Mouse (Mus musculus) kidney, postnatal 0 days (tissue): ENCODE results near the gene Plekhb1. TPM values are rescaled to one million over a fixed set of nuclear protein-coding genes. Genes with fewer than 3 reads are reported as not detected.

ENCODE experiments used
- ATAC-seq: fragments of 200-750 bp; cut with Nextera tagmentation; replicated peaks from 2 replicates; pipeline ENCODE4 v1.8.0; 2017; ENCODE audit warnings: low read depth, moderate number of reproducible peaks, moderate TSS enrichment, moderate library complexity; ENCODE audit not compliant: low FRiP score
- DNase-seq: peaks from one replicate; pipeline ENCODE4 v3.0.0-alpha.2; 2016; ENCODE audit warnings: low spot score
- H3K27ac ChIP-seq: fragments of 300-500 bp; sonication (generic); 2 replicates; pipeline ENCODE4 v1.5.1; 2014; ENCODE audit warnings: mild to moderate bottlenecking
- H3K27me3 ChIP-seq: fragments of 300-500 bp; sonication (generic); 2 replicates; pipeline ENCODE4 v1.6.1; 2014; ENCODE audit warnings: low read length, mixed read lengths; ENCODE audit not compliant: insufficient read depth
- H3K36me3 ChIP-seq: fragments of 300-500 bp; sonication (generic); 2 replicates; pipeline ENCODE4 v1.6.1; 2014; ENCODE audit warnings: low read length, mixed read lengths; ENCODE audit not compliant: insufficient read depth
- H3K4me1 ChIP-seq: fragments of 300-500 bp; sonication (generic); replicated peaks from 2 replicates; pipeline ENCODE4 v1.6.1; 2014; ENCODE audit warnings: antibody characterized with exemption, low read length, mixed read lengths; ENCODE audit not compliant: insufficient read depth
- H3K4me2 ChIP-seq: fragments of 300-500 bp; sonication (generic); 2 replicates; pipeline ENCODE4 v1.6.1; 2014; ENCODE audit warnings: mild to moderate bottlenecking, low read length, moderate library complexity, mixed read lengths
- H3K4me3 ChIP-seq: fragments of 300-500 bp; sonication (generic); replicated peaks from 2 replicates; pipeline ENCODE4 v1.5.1; 2014; ENCODE audit warnings: low read depth, low read length
- H3K9ac ChIP-seq: fragments of 300-500 bp; sonication (generic); 2 replicates; pipeline ENCODE4 v1.6.1; 2014; ENCODE audit warnings: low read depth, low read length
- H3K9me3 ChIP-seq: fragments of 300-500 bp; sonication (generic); replicated peaks from 2 replicates; pipeline ENCODE4 v1.6.1; 2016; ENCODE audit warnings: low read length, inconsistent platforms, mixed read lengths
- CTCF ChIP-seq: IDR thresholded peaks from 2 replicates; pipeline ENCODE4 v1.5.1; 2016; ENCODE audit warnings: antibody characterized with exemption, low read depth, mild to moderate bottlenecking, moderate library complexity
- WGBS: fragments of 180-500 bp; shearing (Covaris S2); extraction: QIAGEN DNeasy Blood & Tissue Kit; methylation state at CpG from one replicate; pipeline ENCODE4 v1.1.7; 2014; 5-methylcytosine and 5-hydroxymethylcytosine counted together
- polyA plus RNA-seq: library from polyadenylated mRNA; unstranded; fragments of >200 nt; fragmentation: Nextera tagmentation; extraction: Ambion mirVana; gene quantifications from 2 replicates; pipeline ENCODE4 v1.2.1, GENCODE M21; 2015

Gene Plekhb1
- polyA plus RNA-seq, 1 experiment from 2014 or later: 4.6 TPM

DNA sequence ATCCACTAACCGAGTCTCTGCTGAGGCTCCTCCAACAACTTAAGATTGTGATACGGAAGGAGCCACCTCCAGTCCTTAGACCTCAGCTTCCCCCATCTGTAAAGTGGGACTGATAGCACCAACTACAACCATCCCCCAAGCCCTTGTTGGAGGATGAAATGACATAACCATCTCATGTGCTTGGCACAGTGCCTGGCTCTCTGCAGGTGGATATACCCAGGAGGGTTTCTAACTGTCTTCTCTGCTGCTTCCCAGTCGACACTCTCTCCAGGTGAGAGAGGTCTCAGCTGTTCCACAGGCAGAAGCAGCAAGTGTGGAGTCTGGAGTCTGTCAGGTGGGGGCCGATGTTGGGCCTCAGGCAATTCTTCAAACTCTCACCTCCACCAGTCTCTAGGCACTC is 11.2 kb downstream of the Plekhb1 start:
- no peak; the same call in 1 of the 2 replicates for ATAC-seq
- Histone ChIP-seq H3K4me2 (no peak overlapping the region), H3K27me3 (no peaks in the 10 kb centered on the region), H3K4me3 (no peak overlapping the region), H3K9ac (no peak overlapping the region), H3K4me1 (0 out of 2 replicates have a peak, but pooled peaks cover 3% of the 10 kb centered on the region), H3K27ac (no peak overlapping the region), H3K36me3 (no peaks in the 10 kb centered on the region), H3K9me3 (no peaks in the 10 kb centered on the region)
- 60% methylated on average over 4 of the region's 4 CpGs for WGBS
- TF ChIP-seq CTCF: no peak
- no peak for DNase-seq

DNA sequence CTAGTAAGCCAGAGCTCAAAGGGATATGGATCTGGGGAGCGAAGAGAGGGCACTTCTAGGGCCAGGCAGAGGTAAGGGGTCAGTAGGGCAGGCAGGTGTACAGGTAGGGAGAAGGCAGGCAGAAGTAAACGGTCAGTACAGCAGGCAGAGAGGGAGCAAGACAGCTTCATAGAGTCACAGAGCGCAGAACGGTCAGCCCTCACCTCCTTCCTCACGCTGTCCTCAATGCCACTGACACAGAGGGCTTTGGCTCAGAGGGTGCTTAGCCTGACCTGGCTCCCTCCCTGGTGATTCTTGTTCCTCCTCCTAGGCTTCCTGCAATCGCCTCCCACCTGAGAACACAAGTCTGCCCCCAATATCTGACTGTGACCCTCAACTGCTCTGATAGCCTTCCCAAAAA is 11.8 kb downstream of the Plekhb1 start:
- Histone ChIP-seq H3K9me3 (no peaks in the 10 kb centered on the region), H3K27me3 (no peaks in the 10 kb centered on the region), H3K36me3 (no peaks in the 10 kb centered on the region), H3K27ac (no peak overlapping the region), H3K4me2 (no peak overlapping the region), H3K4me1 (0 out of 2 replicates have a peak, but pooled peaks cover 3% of the 10 kb centered on the region), H3K4me3 (no peak overlapping the region), H3K9ac (no peak overlapping the region)
- no peak for TF ChIP-seq CTCF
- DNase-seq: no peak
- WGBS: 86% methylated on average over 6 of the region's 6 CpGs
- ATAC-seq: no peak

DNA sequence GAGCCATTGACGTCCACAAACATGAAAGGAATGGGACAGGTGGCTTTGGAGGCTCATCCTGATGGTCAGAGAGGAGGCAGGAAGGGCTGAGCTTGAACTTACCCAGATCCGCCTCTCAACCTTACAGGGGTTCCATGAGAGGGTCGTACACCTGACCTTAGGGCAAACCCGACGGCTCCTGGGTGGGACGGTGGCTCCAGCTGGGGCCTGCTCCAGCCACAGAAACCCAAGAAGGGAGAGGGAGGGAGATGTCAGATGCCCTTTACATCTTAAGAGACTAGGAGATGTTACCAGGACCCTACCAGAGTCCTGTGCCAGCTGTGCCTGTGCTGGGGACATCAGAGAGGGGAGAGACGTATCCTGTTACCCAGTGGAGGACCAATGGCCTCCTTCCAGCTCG is 12.4 kb downstream of the Plekhb1 start:
- H3K4me1 ChIP-seq: 0 out of 2 replicates have a peak, but pooled peaks cover 3% of the 10 kb centered on the region
- WGBS: 50% methylated on average over 8 of the region's 8 CpGs
- no peaks in the 10 kb centered on the region for H3K27me3 ChIP-seq
- H3K9me3 ChIP-seq: no peaks in the 10 kb centered on the region
- H3K4me2 ChIP-seq: no peak overlapping the region
- no peak overlapping the region for H3K27ac ChIP-seq
- no peak overlapping the region for H3K4me3 ChIP-seq
- no peak for ATAC-seq
- H3K36me3 ChIP-seq: no peaks in the 10 kb centered on the region
- no peak overlapping the region for H3K9ac ChIP-seq
- no peak for TF ChIP-seq CTCF
- DNase-seq: no peak

DNA sequence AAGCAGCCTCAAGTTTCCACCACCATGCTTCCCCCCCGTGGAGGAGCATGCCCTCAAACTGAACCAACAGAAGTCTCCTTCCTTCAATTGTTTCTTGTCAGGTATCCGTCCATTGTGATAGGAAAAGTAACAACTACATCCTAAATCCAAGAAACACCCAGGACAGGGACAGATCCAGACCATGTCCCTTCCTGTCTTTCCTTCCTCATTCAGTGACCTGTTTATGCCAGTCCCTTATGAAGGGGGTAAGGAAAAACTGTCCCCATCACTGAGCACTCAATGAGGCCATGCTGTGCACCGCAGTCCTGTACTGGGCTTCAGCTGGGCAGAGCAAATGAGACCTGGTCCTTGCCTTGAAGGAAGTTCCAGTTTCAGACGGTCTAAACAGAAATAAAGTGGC is 13.1 kb downstream of the Plekhb1 start:
- no peak overlapping the region for H3K27ac ChIP-seq
- H3K9me3 ChIP-seq: no peaks in the 10 kb centered on the region
- no peak for TF ChIP-seq CTCF
- DNase-seq (no peak), ATAC-seq (no peak)
- H3K36me3 ChIP-seq: no peaks in the 10 kb centered on the region
- no peak overlapping the region for H3K9ac ChIP-seq
- no peak overlapping the region for H3K4me3 ChIP-seq
- no peak overlapping the region for H3K4me2 ChIP-seq
- no peaks in the 10 kb centered on the region for H3K27me3 ChIP-seq
- 73% methylated on average over 4 of the region's 4 CpGs for WGBS
- 0 out of 2 replicates have a peak, but pooled peaks cover 3% of the 10 kb centered on the region for H3K4me1 ChIP-seq

DNA sequence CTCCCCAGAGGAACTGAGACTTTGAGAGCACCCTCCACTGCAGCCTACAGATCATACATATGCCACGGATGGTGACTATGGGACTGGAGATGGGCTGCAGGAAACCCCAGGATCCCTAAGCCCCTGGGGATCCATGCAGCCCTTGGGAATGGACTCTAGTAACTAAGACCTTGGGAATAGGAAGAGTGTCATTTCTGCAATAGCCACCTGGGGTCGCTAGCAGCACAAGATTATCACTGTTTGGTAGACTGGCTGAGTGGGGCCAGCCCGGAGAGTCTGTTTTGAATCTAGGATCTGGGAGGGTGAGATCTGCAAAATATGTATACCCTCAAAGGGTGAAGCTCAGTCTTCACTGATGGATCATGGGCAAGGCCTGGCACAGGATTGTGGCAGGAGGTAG is 17.1 kb downstream of the Plekhb1 start:
- Histone ChIP-seq H3K27me3 (no peaks in the 10 kb centered on the region), H3K9ac (no peak overlapping the region), H3K4me1 (0 out of 2 replicates have a peak, but pooled peaks cover 3% of the 10 kb centered on the region), H3K9me3 (no peaks in the 10 kb centered on the region), H3K36me3 (no peaks in the 10 kb centered on the region), H3K4me3 (no peak overlapping the region), H3K4me2 (no peak overlapping the region), H3K27ac (no peak overlapping the region)
- DNase-seq: peak; percentile 77
- 39% methylated on average over 3 of the region's 3 CpGs for WGBS
- TF ChIP-seq CTCF: peak; percentile 79
- ATAC-seq: no peak

DNA sequence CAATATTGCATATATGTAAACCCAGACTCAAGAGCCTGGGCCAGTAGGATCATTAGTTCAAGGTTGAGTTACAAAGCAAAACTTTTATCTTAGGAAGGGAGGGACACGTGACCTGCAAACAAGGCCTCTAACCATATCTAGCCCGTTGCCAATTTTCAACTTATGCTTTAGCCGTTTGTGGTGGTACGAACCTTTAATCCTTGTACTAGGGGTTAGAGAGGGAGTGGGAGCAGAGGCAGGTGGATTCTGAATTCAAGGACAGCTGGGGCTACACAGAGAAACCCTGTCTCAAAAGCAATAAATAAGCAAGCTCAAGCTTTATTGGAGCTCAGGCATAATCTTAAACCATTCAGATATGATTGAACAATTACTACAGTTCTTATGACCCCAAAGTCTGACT is 19.8 kb downstream of the Plekhb1 start:
- 85% methylated on average over 4 of the region's 4 CpGs for WGBS
- Histone ChIP-seq H3K9me3 (no peaks in the 10 kb centered on the region), H3K4me3 (no peak overlapping the region), H3K9ac (no peak overlapping the region), H3K27me3 (no peaks in the 10 kb centered on the region), H3K4me1 (no peaks in the 10 kb centered on the region), H3K27ac (no peak overlapping the region), H3K36me3 (0 out of 2 replicates have a peak, but pooled peaks cover 5% of the 10 kb centered on the region), H3K4me2 (no peak overlapping the region)
- DNase-seq (no peak), ATAC-seq (no peak)
- no peak for TF ChIP-seq CTCF

DNA sequence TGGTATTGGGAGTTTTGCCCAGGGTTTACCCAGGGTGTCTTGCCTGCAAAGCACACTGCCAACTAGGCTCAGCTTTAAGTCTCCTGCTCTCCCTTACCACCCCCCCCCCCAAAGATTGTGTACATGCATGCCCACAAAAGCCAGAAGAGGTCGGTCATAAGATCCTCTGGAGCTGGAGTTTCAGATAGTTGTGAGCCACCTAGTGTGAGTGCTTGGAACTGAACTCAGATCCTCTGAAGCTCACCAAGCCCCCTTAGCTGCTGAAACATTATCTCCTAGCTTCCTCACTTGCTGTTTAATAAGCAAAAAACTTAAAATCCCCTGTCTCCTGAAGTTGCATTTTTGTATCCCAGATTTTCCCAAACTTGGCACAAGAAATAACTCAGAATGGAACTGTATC is 24.6 kb downstream of the Plekhb1 start:
- Histone ChIP-seq H3K36me3 (peaks cover 16% of the 10 kb centered on the region), H3K9me3 (no peaks in the 10 kb centered on the region), H3K9ac (no peak overlapping the region), H3K27ac (no peak overlapping the region), H3K4me2 (no peak overlapping the region), H3K27me3 (no peaks in the 10 kb centered on the region), H3K4me1 (no peaks in the 10 kb centered on the region), H3K4me3 (no peak overlapping the region)
- DNase-seq (peak; percentile 74), ATAC-seq (no peak)
- TF ChIP-seq CTCF: peak; percentile 72
- 0% methylated on average over 1 of the region's 1 CpGs for whole genome bisulfite sequencing
